Mouse (Mus musculus) urinary bladder, postnatal 10 days (tissue): ENCODE measurements around the gene Rfx7.
"Not testable (repeated sequence)": the region's sequence is repeated elsewhere in the genome, so short reads cannot be mapped to it uniquely, and the experiment has no call there.

Source experiments
- DNase-seq: peaks from one replicate; pipeline ENCODE4 v3.0.0; 2022; ENCODE audit warnings: low spot score

The Rfx7 gene

DNA sequence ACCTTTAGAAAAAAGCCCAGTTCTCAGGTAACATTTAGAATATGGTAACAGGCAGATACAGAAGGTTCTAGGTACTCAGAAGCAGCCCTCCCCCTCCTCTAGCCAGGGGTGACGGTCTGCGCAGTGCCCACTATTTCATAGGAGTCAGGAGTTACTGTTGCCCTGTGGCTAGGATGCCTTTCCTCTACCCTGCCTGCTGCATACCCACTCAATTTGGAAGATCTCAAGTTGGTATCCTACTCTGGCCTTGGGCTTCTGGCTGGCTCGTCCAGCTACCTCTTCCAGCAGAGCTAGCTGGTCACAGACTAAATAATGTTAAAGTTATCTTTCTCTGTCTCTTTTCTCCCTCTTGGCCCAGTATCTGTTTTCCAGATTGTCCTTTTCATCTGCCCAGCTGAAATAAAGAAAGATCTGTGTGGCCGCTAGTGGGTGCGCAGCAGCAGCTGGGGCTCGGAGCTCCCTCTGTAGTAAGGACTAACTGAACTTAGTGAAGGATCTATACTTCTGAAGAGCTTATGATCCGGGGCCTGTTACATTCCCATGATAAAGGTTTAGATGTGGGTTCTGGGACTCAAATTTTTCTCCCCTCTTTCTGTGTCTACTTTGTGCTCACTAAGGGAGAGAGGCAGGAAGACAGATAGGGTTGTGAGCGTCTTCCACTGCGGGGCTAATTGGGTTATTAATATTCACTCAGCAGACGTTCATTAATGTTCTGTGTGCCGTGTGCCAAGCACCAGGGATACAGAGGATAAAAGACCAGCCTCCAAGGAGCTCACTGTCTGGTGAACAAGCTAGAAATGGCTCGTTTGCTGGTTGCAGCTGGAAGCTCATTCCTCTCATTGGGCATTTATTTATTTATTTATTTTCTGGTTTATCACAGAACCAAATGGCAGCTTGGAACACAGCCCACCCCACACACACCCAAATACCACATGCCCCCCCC, 132.6 kb downstream of the Rfx7 start:
- no peak for DNase-seq

DNA sequence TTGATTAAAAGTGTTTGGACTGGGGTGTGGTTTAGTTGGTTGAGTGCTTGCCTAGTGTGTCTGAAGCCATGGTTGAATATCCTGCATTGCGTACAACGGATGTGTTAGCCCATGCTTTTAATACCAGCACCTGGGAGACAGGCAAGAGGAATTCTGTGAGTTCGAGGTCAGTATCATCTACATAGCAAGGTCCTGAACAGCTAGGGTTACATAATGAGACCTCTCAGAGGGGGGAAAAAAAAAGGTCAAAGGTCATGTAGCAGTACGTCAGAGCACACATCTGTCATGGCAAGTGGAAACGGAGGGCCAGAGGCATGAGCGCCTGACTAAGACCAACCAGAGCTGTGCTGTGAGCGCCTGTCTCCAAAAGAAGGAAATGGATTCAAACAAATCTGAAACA, 133.5 kb downstream of the Rfx7 start:
- no peak for DNase-seq

DNA sequence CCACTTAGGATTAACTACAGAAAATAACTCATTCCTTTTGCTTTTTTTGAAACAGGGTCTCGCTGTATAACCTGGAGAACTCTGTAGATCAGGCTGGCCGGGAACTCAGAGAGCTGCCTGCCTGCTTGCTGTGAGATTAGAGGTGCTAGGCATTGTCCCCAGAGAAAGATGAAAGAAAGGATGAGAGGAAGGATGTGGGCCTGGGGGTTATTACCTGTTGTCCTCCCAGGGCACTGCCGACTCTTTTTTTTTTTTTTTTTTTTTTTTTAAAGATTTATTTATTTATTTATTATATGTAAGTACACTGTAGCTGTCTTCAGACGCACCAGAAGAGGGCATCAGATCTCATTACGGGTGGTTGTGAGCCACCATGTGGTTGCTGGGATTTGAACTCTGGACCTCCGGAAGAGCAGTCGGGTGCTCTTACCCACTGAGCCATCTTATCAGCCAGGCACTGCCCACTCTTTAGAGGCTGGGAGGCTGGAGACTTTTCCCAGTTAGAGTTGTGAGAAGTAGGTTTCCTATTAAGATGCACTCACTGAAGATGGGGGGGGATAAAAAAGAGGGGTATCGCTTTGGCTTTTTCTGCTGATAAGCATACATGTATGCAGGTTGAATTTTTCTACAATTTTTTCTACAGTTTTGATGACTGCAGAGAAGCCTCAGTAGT, 134.4 kb downstream of the Rfx7 start:
- not testable (repeated sequence) for DNase-seq

GRCm38 (mm10) chr9:72667126-72667525, 135.1 kb downstream of the Rfx7 start:
- no peak for DNase-seq

DNA sequence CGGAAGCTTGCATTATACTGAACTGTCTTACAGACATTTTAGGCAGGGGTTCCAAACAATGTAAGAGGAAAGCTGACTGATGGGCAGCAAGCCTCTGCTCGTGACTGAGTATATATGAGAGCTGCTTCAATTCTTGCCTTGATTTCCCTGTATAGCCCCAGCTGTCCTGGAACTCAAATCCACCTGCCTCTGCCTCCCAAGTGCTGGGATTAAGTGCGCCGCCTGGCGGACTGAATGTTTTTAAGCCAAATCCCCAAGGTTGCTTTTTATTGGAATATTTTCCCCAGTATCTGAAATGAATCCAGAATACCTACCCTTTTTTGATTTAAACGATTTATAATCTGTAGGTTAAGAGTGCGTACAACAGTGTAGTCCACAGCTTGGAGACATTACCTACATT, 137.3 kb downstream of the Rfx7 start:
- no peak for DNase-seq

DNA sequence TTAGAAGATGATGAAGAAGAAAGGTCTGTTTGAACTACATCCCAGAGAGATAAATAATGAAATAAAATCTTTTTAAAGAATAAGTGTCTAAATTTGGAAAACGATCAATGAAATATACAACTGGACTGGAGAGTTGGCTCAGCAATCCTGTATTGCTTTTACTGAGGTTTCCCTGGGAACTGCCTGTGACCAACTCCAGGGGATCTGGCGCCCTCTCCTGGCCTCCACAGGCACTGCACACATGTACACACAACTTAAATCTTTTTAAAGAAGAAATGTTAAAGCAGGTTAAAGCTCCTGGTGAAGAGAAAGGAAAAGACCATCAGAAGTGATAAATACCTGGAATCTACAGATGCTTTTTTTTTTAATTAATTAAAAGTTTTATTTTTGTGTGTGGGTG, 140.3 kb downstream of the Rfx7 start:
- peak; percentile 49 for DNase-seq
